Mouse (Mus musculus) heart, embryonic 11.5 days (tissue): Measurements from ENCODE around the gene Ankrd2. TPM values are rescaled to one million over a fixed set of nuclear protein-coding genes. Genes with fewer than 3 reads are reported as not detected.

Experiments
- ATAC-seq: fragments of 200-750 bp; cut with Nextera tagmentation; replicated peaks from 2 replicates; pipeline ENCODE4 v1.8.0; 2017; ENCODE audit warnings: moderate library complexity; ENCODE audit not compliant: insufficient number of reproducible peaks, low FRiP score, low TSS enrichment
- H3K27ac ChIP-seq: fragments of 300-500 bp; sonication (generic); 2 replicates; pipeline ENCODE4 v1.5.1; 2014; ENCODE audit warnings: mild to moderate bottlenecking, low read depth, low read length
- H3K27me3 ChIP-seq: fragments of 300-500 bp; sonication (generic); 2 replicates; pipeline ENCODE4 v1.6.1; 2014; ENCODE audit warnings: mild to moderate bottlenecking, low read length, mixed read lengths; ENCODE audit not compliant: control insufficient read depth, insufficient read depth
- H3K36me3 ChIP-seq: fragments of 300-500 bp; sonication (generic); 2 replicates; pipeline ENCODE4 v1.6.1; 2014; ENCODE audit warnings: mild to moderate bottlenecking, low read length, moderate library complexity, mixed read lengths; ENCODE audit not compliant: control insufficient read depth, insufficient read depth
- H3K4me1 ChIP-seq: fragments of 300-500 bp; sonication (generic); 2 replicates; pipeline ENCODE4 v1.6.1; 2014; ENCODE audit warnings: low read length; ENCODE audit not compliant: control insufficient read depth, insufficient read depth
- H3K4me2 ChIP-seq: fragments of 300-500 bp; sonication (generic); 2 replicates; pipeline ENCODE4 v1.6.1; 2014; ENCODE audit warnings: mild to moderate bottlenecking, moderate library complexity
- H3K4me3 ChIP-seq: fragments of 300-500 bp; sonication (generic); 2 replicates; pipeline ENCODE4 v1.5.1; 2014; ENCODE audit warnings: low read depth, low read length
- H3K9ac ChIP-seq: fragments of 300-500 bp; sonication (generic); 2 replicates; pipeline ENCODE4 v1.6.1; 2014; ENCODE audit warnings: mild to moderate bottlenecking, low read depth, low read length, moderate library complexity
- H3K9me3 ChIP-seq: fragments of 300-500 bp; sonication (generic); replicated peaks from 2 replicates; pipeline ENCODE4 v1.6.1; 2016; ENCODE audit warnings: low read length; ENCODE audit not compliant: control insufficient read depth
- WGBS: fragments of 180-500 bp; shearing (Covaris S2); extraction: QIAGEN DNeasy Blood & Tissue Kit; methylation state at CpG from one replicate; pipeline ENCODE4 v1.1.7; 2014; ENCODE audit not compliant: insufficient replicate concordance; 5-methylcytosine and 5-hydroxymethylcytosine counted together
- polyA plus RNA-seq: library from polyadenylated mRNA; unstranded; fragments of >200 nt; fragmentation: Nextera tagmentation; extraction: Ambion mirVana; gene quantifications from 2 replicates; pipeline ENCODE4 v1.2.1, GENCODE M21; 2014

Gene Ankrd2
- not detected in 2 replicates for polyA plus RNA-seq

DNA sequence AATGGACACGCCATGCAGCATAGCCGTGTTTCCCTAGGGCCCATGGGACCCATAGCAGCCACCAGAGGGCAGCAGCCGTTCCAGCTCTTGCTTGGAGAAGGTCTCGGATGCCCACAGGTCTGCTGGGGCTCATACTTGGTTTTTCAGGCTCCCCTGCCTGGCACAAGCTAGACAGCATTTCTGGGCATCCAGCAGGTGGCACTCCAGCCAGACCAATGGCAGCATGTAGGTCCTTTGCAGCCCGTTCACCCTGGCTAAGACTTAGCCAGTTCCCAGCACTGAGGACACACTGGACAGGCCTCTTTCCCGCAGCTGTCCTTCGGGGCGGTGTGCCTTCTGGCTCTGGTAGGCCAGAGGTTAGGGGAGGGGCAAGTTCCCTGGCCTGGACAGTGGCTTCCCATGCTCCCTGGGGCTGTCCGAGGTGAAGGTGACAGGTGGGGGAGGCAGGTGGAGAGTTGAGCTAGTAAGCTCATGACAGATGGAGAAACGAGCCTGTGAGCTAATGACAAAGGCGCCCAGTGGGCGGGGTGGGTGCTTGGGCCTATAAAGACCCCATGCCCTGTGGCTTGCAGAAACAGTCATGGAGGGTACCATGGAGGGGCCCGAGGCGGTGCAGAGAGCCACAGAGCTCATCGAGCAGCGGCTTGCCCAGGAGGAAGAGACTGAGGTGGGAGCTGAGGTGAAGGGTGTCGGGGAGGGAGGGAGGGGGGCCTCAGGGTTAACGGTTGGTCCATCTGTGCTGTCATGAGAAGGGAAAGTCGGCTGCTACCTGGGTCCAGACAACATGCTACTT is at the start of gene Ankrd2:
Gene Ankrd2 (plus strand): TSS at position 545 of the 793 bp plus-strand sequence.
- 65% methylated on average over 19 of the region's 19 CpGs for WGBS
- no peak; the same call in 1 of the 2 replicates for ATAC-seq

DNA sequence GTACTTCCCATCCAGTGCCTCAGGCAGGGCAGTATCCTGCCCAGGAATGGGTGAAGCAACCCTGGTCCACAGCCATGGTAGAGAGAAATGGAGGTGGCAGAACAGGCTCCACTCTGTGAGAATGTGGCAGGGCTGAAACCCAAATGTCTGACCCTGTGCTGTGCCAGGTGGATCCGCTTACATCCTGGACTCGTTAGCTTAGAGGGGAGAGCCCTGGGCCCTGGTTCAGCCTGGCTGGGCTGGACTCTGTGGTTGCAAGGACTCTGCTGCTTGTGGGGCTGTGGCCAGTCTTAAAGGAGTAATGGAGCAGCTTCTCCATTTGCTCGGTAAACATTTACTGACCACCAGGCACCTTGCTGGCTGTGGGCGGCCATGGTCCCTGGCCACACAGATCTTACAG is 48.6 kb upstream of the Ankrd2 start:
- WGBS: 86% methylated on average over 4 of the region's 4 CpGs
- H3K4me2 ChIP-seq: no peak overlapping the region
- H3K9ac ChIP-seq: no peak overlapping the region
- no peak overlapping the region for H3K4me3 ChIP-seq
- no peaks in the 10 kb centered on the region; the same call in 1 of the 2 replicates for H3K27me3 ChIP-seq
- no peak overlapping the region for H3K27ac ChIP-seq
- no peak for ATAC-seq
- no peaks in the 10 kb centered on the region for H3K9me3 ChIP-seq
- no peaks in the 10 kb centered on the region for H3K36me3 ChIP-seq
- H3K4me1 ChIP-seq: peaks cover 11% of the 10 kb centered on the region

More for the DNA sequence above, at the start of gene Ankrd2:
- Histone ChIP-seq H3K4me1 (peaks cover 11% of the 10 kb centered on the region), H3K4me2 (no peak within 1 kb of the TSS), H3K9ac (no peak within 1 kb of the TSS), H3K9me3 (no peaks in the 10 kb centered on the region), H3K36me3 (peaks cover 2% of the 10 kb centered on the region; the same call in 1 of the 2 replicates), H3K27me3 (peaks cover 6% of the 10 kb centered on the region; the same call in 1 of the 2 replicates), H3K27ac (no peak within 1 kb of the TSS), H3K4me3 (no peak within 1 kb of the TSS)

DNA sequence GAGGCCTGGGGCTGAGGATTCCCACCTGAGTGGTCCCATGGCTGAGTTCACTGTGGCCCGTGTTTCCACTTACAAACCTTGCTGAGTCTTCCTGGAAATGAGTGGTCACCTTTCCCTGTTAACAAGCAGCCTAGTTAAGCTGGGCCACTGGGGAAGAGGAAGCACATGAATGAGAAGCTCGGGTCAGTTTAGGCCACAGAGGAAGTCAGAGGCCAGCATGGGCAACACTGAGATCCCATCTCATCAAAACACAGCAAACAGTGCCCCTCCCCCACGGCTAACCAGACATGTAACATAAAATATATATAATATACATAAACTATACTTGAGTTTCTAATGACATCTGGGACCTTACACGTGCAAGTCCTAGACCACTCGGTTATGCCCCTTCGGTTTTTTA is 46.0 kb upstream of the Ankrd2 start:
- Histone ChIP-seq H3K9me3 (no peaks in the 10 kb centered on the region), H3K36me3 (no peaks in the 10 kb centered on the region), H3K4me2 (no peak overlapping the region), H3K4me3 (no peak overlapping the region), H3K9ac (no peak overlapping the region), H3K4me1 (peaks cover 7% of the 10 kb centered on the region; the same call in 1 of the 2 replicates), H3K27ac (no peak overlapping the region), H3K27me3 (no peaks in the 10 kb centered on the region)
- ATAC-seq: no peak
- WGBS: 76% methylated on average over 6 of the region's 6 CpGs

DNA sequence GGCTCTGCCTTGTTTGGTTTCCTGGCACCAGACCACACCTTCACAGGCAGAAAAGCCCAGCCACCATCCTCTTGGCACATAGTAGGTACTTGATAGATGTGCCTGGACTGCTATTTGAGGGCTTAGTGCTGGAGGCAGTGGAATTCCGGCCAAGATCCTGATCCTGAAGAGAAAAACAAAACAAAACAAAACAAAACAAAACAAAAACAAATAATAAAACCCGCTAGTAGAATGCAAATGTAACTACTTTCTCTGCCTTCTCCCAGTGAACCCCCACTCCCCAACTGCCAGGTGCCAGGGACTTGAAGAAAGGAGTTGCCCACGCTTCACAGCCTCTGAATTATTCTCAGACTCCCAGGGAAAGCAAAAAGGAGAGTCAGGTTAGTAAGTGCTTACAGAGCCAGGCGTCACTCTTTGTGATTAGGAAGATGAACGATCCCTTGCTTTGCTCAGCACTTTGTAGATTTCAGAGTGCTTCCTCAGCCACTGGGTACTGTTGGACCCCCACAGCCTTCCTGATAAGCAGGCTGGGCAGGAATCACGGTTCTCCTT is 43.8 kb upstream of the Ankrd2 start:
- ATAC-seq: no peak
- H3K36me3 ChIP-seq: no peaks in the 10 kb centered on the region
- no peaks in the 10 kb centered on the region for H3K9me3 ChIP-seq
- H3K4me2 ChIP-seq: no peak overlapping the region
- no peak overlapping the region for H3K27ac ChIP-seq
- 29% methylated on average over 6 of the region's 6 CpGs for WGBS
- H3K4me3 ChIP-seq: no peak overlapping the region
- no peak overlapping the region for H3K9ac ChIP-seq
- H3K4me1 ChIP-seq: peaks cover 21% of the 10 kb centered on the region
- no peaks in the 10 kb centered on the region for H3K27me3 ChIP-seq

DNA sequence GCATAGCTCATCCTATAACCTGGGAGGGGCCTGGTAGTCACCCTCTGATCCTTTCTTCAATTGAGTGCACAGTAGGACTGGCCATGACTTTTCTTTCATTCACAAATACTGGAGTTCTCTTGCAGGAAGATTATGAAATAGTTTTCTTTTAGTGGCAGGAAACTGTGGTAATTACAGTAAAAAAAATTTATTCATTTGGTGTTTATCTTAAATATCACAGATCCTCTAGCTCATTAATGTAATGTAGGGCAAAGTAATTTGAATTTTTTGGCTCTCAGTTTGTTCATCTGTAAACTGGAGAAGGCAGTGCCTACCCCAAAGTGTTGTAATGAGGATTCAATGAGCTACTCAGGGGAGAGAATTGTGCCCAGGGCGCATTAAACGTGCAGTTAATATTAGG is 42.8 kb upstream of the Ankrd2 start:
- Histone ChIP-seq H3K9ac (no peak overlapping the region), H3K4me1 (peaks cover 29% of the 10 kb centered on the region)

DNA sequence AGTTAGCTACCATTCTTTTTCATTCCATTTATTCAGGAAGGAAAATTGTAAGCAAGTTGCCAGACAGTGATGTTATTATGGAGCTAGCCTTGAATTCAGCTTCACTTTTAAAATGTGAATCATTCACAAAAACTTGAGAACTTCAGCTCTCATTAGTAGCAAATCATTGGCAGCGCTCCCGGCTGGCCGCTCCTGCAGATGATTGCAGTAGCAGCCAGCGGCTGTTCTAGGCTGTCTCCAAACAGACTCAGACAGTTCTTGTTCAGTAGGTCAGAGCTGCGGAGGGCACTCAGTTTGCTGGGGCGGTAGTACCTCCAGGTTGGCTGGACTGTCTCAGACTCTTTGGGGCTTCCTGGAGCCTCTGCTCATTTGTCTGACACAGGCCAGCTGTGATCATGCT is 42.3 kb upstream of the Ankrd2 start:
- Histone ChIP-seq H3K9me3 (no peaks in the 10 kb centered on the region), H3K4me3 (no peak overlapping the region), H3K27me3 (no peaks in the 10 kb centered on the region), H3K9ac (no peak overlapping the region), H3K27ac (no peak overlapping the region), H3K4me2 (no peak overlapping the region), H3K36me3 (no peaks in the 10 kb centered on the region), H3K4me1 (peaks cover 29% of the 10 kb centered on the region)
- WGBS: 67% methylated on average over 6 of the region's 6 CpGs
- ATAC-seq: no peak

More for the DNA sequence above, 42.8 kb upstream of the Ankrd2 start:
- Histone ChIP-seq H3K36me3 (no peaks in the 10 kb centered on the region), H3K9me3 (no peaks in the 10 kb centered on the region), H3K4me2 (no peak overlapping the region), H3K27ac (no peak overlapping the region), H3K4me3 (no peak overlapping the region), H3K27me3 (no peaks in the 10 kb centered on the region)
- no peak for ATAC-seq
- 93% methylated on average over 2 of the region's 2 CpGs for WGBS

DNA sequence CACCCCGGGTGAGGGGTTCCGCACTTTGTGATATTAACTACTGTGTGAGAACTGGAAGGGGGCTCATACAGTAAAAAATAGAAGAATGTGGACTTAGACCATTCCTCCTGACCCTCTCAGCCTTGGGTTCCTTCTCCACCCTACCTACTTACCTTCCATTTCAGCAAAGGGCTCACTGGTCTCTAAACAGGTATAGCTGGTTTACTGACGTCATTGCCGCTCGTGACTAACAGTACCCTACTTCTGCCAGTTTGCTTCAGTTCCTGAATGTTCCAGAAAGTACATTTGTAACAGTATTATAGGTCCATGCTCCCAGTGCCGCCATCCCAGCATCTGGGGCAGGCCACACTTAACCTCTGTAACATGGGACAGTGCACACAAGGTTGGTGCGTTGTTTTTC is 41.8 kb upstream of the Ankrd2 start:
- Histone ChIP-seq H3K9ac (no peak overlapping the region), H3K4me1 (peaks cover 32% of the 10 kb centered on the region), H3K4me2 (no peak overlapping the region), H3K36me3 (no peaks in the 10 kb centered on the region), H3K4me3 (no peak overlapping the region), H3K27ac (no peak overlapping the region), H3K27me3 (no peaks in the 10 kb centered on the region), H3K9me3 (no peaks in the 10 kb centered on the region)
- no peak for ATAC-seq
- 84% methylated on average over 7 of the region's 7 CpGs for WGBS

DNA sequence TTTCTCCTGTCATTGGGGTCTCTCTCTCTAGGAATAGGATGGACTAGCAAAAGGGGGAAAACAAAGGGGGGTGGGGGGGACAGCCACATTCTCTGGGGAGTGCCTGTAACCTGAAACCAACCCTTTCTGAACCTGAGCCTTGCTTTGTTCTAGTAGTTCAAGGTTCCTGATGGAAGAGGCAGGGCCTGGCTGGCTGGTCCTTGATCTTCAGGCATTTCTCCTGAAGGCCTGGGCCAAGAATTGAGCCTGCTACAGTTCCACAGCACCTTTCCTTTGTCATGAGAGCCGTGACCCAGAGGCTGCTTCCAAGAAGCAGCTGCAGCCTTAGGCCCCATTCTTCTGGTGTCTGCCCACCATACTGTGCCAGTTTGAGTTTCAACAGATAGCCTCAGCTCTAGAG is 40.3 kb upstream of the Ankrd2 start:
- no peak overlapping the region for H3K4me3 ChIP-seq
- no peaks in the 10 kb centered on the region for H3K9me3 ChIP-seq
- ATAC-seq: no peak
- no peak overlapping the region; the same call in 1 of the 2 replicates for H3K4me2 ChIP-seq
- H3K27ac ChIP-seq: no peak overlapping the region
- 58% methylated on average over 1 of the region's 1 CpGs for WGBS
- H3K36me3 ChIP-seq: no peaks in the 10 kb centered on the region
- H3K9ac ChIP-seq: no peak overlapping the region
- H3K27me3 ChIP-seq: no peaks in the 10 kb centered on the region
- H3K4me1 ChIP-seq: peaks cover 45% of the 10 kb centered on the region
